Mouse (Mus musculus) left cerebral cortex, postnatal 4 days (tissue): ENCODE data around the gene Gpx4. TPM values are rescaled to one million over a fixed set of nuclear protein-coding genes. Genes with fewer than 3 reads are reported as not detected.

Experiments used
- DNase-seq: peaks from one replicate; pipeline ENCODE4 v3.0.0-alpha.2; 2022
- intact Hi-C: fragments of 180-260 bp; cut with DNase I; formaldehyde crosslinking; loops from one replicate; pipeline ENCODE4 v1.15.1; 2025
- total RNA-seq, 2 experiments: library from RNA; stranded (reverse); gene quantifications; 2 replicates each; pipeline ENCODE4 v1.2.3; 2021

The Gpx4 gene
- total RNA-seq, 2 experiments from 2014 or later = 311 to 347 TPM

DNA sequence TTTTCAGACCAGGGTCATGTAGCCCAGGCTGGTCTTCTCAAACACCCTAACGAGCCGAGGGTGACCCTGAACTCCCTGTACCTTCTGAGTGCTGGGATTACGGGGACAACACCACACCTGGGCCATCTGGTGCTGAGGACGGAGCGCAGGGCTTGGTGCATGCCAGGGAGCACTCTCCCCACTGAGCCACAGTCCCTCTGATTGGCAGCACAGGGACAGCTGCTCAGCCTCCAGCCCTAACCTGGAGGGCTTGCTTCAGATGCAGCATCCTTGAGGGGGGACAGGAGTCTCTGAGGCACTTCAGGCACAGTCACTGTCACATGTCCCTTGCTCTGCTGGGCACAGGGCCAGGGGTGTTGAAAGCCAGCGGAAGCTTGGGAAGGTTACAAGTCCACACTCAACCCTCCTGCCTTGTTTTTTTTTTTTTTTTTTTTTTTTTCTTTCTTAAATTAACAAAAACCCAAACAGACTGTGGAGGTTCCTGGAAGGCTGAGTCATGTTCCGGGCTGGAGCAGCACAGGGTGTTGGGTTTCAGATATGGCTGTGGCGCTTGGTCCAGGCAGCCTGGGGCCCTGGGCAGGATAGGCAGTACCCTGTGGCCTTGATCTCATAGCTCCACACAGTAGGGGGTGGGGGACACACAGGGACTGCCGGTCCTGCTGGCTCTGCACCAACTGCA is 24.0 kb downstream of the Gpx4 start:
- DNase-seq = peak; percentile 81
- intact Hi-C loops = no loop called here

DNA sequence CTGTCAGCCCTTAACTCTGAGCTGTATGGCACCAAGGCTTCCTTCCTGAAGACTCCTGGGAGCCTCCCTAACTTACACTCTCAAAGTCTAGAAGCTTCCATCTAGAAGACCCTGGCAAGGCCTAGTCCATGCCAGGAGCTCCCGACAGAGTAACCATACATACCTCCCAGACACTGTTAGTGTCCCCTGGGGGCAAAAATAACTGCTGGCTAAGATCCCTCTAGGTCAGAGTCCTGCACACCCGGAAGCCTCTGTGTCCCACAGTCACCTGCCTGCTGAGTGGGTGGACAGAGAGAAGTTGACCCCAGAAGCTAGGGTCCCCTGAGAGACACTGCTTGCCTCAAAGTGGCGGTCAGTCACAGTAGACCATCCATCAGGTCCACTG is 24.5 kb downstream of the Gpx4 start:
- no peak for DNase-seq
- intact Hi-C loops = no loop called here

DNA sequence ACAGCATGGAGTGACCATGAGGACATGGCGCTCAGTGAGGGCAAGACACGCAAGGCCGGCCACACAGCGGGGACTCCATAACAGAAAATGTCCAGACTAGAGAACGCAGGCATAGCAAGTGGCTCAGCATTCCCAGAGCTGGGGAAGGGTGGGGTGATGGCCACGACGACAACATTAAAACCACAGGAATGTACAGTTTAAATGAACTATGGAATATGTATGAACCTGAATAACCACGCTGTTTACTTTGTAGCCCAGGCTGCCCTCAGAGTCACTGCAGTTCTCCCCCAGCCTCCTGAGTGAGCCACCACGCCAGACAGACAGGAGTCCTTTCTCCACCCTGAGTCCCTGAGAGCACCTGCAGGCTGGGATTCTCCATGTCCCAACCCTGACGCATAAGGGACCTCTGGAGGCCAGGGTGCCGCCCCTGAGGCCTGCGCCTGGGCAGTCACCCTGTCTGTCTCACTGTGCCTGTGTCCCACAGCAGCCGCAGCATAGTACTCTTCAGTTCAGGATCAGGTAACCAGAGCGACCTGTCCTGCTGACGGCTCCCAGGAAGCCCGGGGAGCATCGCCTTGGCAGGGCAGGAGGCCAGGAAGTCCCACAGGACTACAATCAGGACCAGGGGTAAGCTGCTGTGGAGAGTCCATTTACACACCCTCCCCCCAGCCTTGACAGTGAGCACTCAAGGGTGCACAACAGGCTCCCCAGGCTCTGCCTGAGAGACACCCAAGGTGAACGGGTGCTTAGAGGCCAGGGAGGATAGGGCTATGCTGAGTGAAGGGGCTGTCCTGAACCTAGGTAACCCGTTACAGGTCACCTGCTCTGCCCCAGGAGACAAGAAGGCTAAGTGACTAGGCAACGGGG is 25.9 kb downstream of the Gpx4 start:
- no peak for DNase-seq
- intact Hi-C loops = no loop called here

DNA sequence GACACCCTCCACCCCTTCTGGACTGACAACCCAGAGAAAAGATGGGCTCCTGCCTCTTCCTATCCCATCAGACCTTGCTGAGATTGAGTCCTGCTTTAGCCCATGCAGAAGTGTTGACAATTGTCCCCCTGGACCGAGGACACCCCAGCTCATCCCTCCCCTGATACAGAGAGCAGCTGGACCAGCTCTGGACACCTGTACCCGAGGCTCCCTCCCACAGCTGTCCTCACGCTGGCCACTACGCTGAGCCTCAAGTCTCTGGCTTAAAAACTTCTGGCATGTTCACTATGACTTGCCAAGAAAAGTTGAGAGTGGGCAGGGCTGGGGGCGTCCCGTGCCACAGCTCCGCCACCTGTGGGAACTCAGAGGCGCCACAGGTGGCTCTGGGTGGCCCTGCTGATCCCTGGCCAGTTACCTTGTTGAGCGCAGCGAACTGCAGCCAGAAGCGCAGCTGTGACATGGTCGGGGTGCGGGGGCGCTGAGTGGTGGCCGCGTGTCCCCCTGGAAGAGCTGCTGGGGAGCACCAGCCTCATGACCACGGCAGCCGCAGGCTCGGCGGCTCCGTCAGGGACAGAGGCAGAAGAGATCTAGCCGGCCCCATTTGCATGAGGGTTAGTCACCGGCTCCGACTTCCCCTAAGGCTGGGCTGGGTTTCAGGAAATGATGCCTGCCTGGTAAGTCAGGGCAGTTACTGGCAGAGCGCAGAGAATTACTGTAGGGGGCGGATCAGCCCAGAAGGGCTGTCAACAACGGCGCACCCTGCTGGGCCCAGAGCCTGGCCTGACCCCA is 28.0 kb downstream of the Gpx4 start:
- peak; percentile 46 for DNase-seq
- intact Hi-C loops = no loop called here

DNA sequence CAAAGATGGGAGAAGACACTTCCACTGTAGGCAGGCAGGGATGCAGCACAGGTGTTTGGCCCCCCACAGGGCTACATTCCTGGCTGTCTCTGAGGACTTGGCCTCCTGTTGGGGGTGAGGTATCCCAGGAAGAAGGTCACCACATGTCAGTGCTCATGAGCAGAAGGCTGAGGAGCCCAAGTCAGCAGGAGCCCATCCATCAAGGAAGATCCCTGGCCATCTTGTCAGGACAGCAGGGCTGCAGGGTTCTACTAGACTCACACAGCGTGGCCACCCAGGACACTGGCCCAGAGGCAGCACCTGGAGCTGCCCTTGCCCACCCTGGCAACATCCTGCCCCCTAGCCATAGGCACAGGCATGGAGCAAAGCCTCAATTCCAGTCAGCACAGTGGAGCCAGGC is 29.0 kb downstream of the Gpx4 start:
- intact Hi-C loops = no loop called here
- DNase-seq = no peak

DNA sequence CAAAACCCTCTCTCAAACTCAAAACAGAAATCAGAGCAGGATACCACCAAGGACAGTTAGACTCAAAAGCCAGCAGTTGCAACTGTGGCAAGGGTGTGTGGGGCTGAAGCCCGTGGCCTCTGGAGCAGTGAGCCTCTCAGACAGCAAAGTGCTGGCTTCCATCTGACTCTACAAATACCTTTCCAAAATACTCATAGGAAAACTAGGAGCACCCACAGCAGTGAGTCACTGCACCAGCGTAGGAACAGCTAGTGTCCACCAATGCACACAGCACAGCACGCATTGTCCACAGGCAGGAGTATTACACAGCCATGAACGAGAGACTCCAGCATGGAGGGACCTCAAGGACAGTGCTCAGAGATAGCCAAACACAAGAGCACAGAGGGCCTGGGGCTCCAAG is 29.4 kb downstream of the Gpx4 start:
- intact Hi-C loops = no loop called here
- DNase-seq = no peak

DNA sequence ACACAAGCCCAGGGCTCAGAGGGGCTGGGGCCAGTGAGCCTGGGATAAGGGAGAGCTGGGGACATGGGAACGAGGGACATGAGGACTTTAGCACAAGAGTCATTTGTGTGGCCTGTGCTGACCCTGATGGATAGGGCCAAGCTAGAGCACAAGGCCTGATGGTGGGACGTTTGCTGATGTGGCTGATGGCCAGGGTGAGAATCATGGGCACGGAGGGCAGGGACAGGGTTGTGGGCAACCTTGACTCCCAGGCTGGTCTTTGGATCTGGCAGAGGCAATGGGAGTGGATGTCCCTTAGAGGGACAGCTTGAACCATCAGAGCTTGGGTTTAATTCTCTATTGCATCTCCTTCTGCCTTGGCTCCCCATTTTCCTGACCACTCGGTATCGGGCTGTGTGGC is 30.3 kb downstream of the Gpx4 start:
- DNase-seq = no peak
- intact Hi-C loops = no loop called here

DNA sequence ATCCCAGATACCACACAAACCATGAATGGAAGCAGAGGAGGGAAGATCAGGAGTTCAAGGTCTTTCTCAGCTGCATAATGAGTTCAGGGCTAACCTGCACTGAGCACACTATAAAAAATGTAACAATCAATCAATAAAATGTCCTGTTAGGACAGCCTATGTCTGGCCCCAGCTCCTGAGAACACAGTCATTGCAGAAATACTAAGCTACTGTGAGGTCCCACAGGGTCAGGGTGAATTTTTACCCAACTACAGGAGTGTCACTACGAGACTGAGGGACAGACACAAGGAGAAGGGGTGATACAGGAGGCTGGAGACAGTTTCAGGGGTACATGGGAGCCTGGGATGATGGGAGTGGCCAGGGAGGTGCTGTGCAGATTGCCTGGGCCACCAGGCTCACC is 31.4 kb downstream of the Gpx4 start:
- DNase-seq = no peak
- intact Hi-C loops = no loop called here

DNA sequence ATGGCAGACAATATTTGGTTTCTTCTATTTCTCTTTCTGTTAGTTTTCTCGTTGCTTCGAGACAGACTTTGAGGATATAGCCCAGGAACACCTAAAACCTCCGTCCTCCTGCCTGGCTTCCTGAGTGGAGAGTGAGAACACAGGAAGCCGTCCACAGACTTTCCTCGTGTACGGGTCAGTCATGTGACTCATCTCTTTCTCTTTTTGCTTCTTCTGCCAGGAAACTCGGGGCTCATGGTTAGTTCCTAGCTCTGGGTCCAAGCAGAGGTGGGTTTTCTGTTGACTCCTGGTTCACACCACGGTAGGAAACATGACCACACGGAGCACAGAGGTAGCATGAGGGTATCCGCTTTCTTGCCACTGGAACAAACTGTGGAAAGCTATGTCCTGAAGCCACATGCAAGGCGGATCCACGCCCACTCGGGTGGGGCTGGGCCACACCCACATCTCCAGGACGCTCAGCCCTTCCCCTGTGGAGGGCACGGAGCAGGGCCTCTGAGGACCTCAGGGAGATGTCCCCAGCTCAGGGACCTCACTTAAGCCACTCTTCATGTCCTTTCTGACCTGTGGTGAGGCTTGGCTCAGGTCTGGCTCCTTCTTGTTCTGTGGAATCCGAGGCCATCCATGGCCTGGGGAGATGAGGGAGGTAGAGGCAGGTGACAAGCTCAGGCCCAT is 33.6 kb downstream of the Gpx4 start:
- DNase-seq = no peak
- intact Hi-C loops = no loop called here

DNA sequence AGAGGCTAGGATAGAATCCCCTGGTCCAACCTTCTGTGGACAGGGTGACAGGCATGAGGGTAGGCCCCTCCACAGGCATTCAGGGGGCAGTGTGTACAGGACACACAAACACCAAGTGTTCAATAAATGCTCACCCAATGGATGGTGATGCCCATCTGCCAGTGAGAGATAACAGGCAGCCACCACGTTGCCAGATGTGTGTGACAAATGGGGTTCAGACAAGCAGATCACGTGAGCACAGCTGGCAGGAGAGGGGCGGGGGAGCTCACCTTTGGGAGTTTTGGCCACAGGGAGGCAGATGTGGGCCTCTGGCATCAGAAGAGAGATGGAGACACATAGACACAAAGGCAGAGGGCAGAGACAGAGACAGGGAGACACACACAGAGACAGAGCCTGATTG is 34.1 kb downstream of the Gpx4 start:
- DNase-seq = no peak
- intact Hi-C loops = no loop called here

DNA sequence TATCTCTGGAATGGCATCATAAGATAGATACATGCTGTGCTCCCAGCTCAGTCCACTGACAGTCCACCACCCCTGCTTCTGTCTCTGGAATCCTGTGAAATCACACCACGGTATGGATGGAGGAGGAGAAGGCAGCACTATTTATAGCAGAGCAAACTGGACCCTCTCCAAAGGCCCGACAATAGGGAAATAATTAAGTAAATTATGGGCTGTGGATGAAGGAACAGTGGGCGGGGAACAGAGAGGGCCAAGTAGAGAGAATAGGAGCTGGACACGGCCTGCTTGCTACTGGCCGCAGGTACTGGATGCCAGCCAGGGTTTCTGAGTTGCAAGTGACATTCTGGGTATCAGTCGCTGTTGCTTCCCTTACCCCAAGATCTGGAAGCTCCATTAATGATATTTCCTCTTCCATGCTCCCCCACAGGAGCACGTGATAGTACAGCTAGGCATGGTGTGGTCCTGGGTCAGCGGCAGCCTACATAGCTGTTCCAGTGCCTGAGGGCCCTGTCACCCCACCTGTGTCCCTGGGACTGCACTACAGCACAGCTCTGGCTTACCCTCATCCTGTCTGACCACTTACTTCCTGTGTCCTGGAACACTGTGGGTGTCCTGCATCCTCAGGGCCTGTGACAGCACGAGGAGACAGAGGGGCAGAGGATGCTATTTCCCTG is 38.0 kb downstream of the Gpx4 start:
- intact Hi-C loops = no loop called here
- peak; percentile 32 for DNase-seq

DNA sequence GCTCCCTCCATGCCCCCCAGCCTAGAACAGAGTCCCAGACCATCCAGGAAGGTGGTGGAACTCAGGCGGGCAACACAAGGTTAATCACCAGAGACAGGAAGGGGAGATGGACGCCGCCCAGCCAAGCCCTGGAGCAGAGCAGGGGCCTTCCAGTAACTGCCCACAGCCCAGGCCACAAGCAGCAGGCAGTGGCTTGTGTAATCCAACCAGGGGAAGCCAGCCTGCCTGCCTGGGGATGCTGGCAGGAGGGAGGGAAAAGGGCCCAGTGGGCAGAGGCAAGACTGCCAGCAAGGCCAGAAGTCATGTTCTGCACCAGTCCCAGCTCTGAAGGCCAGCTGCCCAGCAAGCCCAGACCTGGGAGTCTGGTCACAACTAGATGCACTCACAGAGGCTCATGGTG is 39.9 kb downstream of the Gpx4 start:
- DNase-seq = no peak

DNA sequence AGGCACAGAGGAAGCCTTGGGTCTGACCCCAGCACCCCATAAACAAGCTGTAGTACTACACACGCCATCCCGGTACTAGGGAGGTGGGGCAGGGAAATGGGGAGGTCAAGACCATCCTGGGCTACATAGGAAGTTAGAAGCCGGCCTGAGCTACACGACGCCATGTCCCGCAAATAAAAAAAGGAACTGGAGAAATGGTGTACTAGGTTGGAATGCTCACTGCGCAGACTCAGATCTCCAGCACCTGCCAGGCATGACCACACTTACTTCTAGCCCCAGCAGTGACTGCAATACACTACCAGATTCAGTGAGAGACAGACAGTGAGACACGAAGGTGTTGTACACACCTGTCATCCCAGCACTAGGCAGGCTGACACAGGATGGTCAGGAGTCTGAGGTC is 40.5 kb downstream of the Gpx4 start:
- DNase-seq = no peak
- intact Hi-C loops = no loop called here

More for the DNA sequence above, 39.9 kb downstream of the Gpx4 start:
- intact Hi-C loops = no loop called here

DNA sequence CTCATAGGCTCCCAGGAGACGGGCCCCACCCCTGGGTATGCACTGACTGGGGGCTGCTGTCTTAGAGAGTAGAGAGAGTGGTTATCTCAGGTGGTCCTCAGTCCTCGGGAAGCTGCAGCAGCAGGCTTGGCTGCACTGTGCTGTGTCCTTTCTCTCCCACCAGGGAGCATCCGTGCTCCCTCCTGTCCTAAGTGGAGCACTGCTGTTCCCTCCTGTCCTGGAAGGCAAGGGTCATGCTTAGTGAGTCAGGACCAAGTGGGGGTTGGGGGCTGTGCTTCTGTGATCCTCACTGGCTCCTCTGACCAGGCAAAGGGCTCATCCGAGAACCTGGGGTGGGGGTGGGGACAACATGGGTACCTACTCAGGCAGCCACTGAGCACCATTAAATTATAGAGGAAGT is 42.2 kb downstream of the Gpx4 start:
- intact Hi-C loops = no loop called here

DNA sequence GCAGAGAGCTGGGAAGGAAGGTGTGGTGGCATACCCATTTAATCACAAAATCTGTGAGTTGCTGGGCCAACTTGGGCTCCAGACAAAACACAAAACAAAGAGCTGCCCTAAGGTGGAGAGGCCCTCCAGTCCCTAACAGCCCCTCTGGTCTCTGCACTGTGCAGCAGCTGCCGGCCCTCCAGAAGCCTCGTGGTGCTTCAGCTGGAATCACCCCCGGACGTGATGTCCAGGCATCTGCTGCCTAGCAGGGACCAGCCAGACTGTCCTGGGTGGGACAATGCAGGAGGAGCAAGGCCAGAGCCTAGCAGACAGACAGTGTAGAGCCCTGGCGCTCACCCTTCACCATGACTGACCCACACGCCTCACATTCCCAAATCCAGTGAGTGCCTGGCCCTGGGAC is 44.6 kb downstream of the Gpx4 start:
- intact Hi-C loops = no loop called here
- no peak for DNase-seq

More for the DNA sequence above, 42.2 kb downstream of the Gpx4 start:
- DNase-seq = no peak

DNA sequence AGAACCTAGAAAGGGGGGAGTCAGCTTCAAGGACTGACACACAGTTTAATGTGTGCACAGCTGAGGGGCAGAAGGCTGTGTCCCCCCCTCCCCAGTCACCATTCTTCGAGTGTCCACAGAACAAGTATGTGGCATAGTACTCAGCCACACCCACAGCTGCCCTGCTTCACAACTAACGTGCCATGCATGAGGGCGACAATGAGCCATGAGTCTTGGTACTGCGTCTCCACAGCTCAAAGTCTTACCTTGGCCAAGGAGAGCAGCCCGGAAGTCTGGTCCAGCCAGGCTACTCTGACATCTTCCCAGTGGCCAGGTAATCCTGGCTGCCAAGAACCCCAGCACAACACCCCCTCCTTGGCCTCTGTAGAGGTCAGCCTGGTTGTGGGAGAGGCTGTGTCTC is 45.7 kb downstream of the Gpx4 start:
- intact Hi-C loops = no loop called here
- DNase-seq = no peak

DNA sequence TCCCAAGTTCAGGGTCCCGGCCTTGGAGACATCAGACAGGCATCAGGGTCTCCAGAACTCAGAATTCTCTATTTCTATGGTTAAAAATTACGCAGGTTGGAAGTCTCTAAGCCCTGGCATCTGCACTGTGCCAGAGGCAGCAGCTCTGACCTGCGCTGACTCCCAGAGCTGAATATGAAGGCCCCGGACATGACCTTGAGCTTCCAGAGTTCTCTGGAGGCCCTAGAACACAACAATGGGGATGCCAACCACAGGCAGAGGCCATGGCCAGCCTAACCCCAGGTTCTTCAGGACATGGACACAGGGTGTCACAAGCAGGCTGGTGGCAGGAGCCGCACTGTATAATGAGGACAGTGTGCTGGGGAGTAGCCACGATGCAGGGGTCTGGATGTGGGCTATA is 47.1 kb downstream of the Gpx4 start:
- DNase-seq = no peak
- intact Hi-C loops = no loop called here

DNA sequence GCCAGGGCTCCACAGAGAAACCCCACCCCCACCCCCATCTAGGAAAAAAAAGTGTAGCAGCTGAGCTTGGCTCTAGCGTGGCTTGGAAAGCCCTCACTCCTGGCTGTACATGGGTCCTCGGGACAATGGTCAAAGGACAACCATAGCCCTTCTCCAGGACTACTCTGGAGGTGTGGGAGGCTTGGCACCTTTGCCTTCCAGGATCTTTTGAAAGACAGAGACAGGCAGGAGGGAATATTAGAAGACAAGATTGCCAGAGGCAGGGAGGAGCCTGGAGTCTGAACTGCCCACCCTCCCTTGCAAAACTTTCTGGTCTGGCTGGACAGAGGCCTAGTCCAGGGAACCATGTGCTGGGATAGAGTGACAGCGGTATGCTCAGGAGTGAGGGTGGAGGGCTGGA is 47.7 kb downstream of the Gpx4 start:
- intact Hi-C loops = no loop called here
- no peak for DNase-seq

DNA sequence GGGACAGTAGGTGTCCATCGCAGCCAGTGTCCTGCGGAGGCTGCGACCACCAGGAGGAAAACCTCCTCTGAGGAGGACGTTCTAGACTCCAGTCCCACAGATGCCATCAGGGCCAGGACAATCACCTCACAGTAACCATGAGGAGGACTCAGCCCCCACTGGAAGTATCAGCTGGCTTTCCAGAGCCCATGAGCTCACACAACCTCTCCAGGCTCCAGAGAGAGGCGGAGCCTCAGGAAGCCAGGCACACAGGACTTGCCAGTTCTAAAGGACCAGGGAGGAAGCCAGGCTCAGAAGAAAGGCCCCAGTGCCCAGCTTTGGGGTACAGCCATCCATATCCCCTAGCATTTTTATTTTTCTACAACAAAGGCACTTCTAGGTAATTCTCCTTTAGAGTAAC is 48.6 kb downstream of the Gpx4 start:
- no peak for DNase-seq
- intact Hi-C loops = no loop called here

DNA sequence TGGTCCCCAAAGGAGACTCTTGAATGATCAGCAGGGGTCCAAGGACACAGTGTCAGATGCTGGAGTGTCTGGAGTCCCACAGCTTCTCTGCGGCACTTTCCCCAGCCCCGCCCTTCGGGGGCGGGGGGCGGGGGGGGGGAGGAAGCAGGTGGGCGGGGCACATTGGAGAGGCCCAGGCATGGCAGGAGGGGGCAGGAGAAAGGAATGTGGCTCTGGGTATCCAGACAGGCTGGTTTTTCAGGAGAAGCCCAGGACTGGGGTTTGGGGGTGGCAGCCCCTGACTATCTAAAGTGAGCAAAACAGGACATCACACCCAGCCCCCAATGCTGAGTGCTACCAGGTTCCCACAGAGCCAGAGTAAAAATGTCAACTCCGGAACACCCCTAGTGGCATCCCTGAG is 50.3 kb downstream of the Gpx4 start:
- no peak for DNase-seq
- intact Hi-C loops = no loop called here

DNA sequence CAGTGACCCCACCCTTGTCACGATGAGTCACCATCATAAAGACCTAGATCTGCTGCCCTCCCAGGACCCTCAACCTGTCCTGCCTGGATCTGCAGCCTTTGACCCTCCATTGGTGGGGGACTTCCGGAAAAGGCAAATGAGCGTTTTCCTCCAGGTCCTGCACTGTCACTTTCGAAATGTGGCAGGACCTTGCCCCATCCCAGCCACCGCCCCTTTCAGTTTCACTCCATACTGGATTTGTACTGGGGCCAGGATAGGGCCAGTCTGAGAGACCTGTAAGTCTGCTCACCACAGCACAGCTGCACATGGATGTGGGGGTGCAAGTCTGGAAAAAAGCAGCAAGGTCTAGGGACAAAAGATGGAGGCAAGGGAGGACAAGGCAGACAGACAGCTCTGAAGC is 51.7 kb downstream of the Gpx4 start:
- intact Hi-C loops = no loop called here
- DNase-seq = no peak
